Mouse (Mus musculus) stomach, postnatal 0 days (tissue): ENCODE measurements around the gene Zc3h6.

Experiments used
- CTCF ChIP-seq: IDR thresholded peaks from 2 replicates; pipeline ENCODE4 v1.5.1; 2016; ENCODE audit warnings: antibody characterized with exemption, low read depth, mild to moderate bottlenecking, moderate library complexity
- EP300 ChIP-seq: optimal IDR thresholded peaks from 2 replicates; pipeline ENCODE3; 2016; ENCODE audit warnings: antibody characterized with exemption

GRCm38 (mm10) chr2:128966236-128966635 lies 966 bp upstream of the Zc3h6 start:
- TF ChIP-seq CTCF = no peak
- no peak for TF ChIP-seq EP300
